Mouse (Mus musculus): ENCODE data around the gene Umad1. TPM values are rescaled to one million over a fixed set of nuclear protein-coding genes. Genes with fewer than 3 reads are reported as not detected.
A peak's percentile ranks its signal among the peaks of the same experiment; 100 is the strongest.

The Umad1 gene
- 10 to 100 TPM; 28.5 to 32.0 TPM for total RNA-seq (2021)

DNA sequence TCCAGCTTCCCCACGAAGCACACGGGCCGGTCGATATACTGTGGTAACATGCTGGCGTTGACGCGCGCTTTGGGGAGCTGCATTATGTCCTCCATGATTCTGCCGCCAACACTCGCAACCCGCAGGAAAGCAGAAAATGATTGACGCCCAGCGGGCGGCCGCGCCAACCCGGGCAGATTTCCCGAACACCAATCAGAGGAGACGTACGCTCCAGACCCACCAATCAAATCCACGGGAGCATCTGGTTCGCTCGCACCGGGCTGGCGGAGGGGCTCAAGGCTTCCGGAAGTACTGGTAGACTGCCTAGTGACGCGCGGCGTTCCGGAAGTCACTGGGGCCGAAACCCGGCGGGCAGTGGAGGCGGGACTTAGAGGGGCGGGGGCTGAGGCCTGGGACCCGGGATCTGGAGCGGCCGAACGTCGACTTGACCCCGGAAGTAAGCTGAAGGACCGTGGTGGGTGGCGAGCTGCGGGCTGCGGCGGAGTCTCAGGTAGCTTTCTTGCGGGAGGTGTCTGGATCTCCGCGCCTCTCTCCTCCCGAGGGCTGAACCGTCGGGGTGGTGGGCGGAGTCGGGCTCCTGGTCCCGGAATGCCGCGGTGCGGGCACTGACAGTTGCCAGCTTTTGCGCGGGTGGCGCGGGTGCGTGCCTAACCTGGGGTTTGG lies at the start of gene Umad1, which contains the start of the genes Rpa3 and Gm45062:
Gene Umad1 (plus strand): TSS at position 285 of the 663 bp plus-strand sequence.
Gene Rpa3 (minus strand): TSS at position 170 of the 663 bp plus-strand sequence.
Gene Gm45062 (plus strand): TSS at position 447 of the 663 bp plus-strand sequence.
- DNase-seq (ENCODE audit: extremely low spot score in 1 of 2, low spot score in 1 of 2): peak; percentile 90 to 92

DNA sequence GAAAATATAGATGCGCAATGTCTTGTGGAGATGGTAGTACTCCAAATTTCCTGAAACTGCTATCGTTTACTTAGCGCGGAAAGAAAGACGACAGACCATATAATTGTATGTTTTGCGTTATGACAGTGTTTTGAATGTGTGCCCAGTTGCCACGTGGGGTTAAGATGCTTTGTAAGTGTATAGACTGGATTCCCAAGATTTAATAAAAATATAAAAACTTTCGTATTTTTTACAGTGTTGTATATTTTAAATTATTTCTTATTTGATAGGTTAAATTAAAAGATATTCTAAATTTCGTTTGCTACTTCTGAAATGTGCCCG lies 49.3 kb upstream of the Umad1 start:
- no peak for DNase-seq (ENCODE audit: extremely low spot score in 1 of 2, low spot score in 1 of 2)

DNA sequence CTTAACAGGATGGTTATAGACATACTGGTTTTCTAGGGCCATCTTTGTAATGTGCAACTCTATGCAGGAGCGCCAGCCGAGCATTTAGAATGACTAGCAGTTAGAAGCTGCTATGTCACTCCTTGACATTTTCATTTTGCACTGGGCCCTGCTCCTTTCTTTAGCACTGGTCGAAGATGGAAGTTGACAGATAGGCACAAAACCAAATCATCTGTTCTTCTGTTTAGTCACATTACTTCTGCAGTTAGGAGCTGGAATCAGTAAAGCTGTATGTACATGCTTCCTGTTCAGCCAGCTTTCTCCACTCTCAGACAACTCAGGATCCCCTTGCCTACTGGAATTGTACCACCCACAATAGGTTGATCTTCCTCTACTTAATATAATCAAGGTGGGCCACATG lies 48.4 kb upstream of the Umad1 start:
- DNase-seq (ENCODE audit: extremely low spot score in 1 of 2, low spot score in 1 of 2): no peak

DNA sequence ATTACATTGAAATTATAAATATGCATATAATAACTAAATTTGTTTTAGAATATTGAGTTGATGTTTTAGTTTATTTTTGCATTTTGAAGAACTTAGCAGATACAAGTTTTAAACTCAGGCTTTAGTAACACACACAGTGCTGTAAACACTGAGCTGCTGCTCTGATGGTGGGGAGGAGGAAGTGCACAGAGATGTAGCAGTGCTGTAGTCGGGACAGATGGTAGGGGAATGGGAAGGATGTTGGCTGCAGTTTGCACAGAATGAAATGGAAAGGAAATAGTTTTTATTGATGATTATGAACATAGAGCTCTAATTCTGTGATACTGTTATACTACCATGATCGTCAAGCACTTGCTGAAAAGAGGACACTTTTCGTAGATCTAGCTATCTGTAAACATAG lies 32.1 kb upstream of the Umad1 start:
- DNase-seq (ENCODE audit: extremely low spot score in 1 of 2, low spot score in 1 of 2): no peak

DNA sequence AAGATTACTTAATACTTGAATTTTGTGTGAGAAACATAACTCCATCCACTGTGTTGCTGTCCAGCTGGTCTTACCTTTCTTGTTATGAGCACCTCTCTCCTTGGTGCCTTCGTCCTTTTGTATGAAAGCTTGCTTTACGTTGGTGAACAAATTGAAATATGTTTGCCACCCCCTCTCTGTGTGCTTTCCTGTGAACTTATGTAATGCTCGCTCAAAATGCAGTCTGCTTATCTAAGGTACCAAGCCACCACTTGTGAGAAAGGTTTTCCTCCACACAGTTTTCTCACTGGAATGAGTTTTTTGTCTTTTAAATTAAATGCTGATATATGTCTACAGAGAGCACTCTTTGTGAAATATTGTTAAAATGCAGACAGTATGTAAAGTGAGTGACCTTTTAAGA lies 30.5 kb upstream of the Umad1 start:
- no peak for DNase-seq (ENCODE audit: extremely low spot score in 1 of 2, low spot score in 1 of 2)

GRCm38 (mm10) chr6:8258316-8258715 lies 772 bp upstream of the Umad1 start:
- no peak for DNase-seq (ENCODE audit: extremely low spot score in 1 of 2, low spot score in 1 of 2)

DNA sequence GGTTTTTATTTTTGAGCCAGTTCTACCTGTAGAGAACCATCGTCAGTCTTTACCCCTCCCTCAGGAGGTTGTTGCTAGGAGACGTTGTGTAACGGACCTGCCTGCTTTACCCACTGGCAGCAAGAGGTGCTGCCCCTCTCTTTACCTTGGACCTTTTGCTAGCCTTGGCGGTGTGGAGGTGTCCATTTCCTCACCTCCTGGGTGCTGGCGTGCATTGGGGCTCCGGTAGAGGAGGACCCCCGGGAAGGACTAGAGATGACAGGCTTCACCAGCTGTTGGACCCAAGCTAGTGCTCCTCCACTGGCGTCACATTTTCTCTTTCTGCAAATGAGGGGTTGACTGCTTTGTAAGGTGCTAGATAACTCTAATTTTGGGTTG lies 568 bp downstream of the Umad1 start:
- DNase-seq (ENCODE audit: extremely low spot score in 1 of 2, low spot score in 1 of 2): no peak

DNA sequence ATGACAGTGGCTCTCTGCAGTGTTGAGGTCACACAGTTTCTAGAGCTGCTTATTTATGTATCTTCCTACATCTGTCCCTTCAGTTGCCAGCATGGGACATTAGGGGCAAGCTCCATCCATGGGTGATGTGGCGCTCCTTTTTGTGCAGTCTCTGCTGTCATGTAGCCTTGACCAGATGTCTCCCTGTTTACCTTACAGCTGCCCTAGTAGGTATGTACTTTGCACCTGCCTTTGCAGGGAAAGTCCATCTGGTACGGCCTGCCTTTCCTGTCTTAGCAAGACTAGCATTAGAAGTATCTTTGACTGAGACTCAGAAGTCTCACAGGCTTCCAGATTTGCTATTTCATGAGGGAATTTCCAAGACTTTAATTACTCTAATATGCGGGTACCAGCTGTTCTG lies 12.0 kb downstream of the Umad1 start:
- DNase-seq (ENCODE audit: extremely low spot score in 1 of 2, low spot score in 1 of 2): no peak

DNA sequence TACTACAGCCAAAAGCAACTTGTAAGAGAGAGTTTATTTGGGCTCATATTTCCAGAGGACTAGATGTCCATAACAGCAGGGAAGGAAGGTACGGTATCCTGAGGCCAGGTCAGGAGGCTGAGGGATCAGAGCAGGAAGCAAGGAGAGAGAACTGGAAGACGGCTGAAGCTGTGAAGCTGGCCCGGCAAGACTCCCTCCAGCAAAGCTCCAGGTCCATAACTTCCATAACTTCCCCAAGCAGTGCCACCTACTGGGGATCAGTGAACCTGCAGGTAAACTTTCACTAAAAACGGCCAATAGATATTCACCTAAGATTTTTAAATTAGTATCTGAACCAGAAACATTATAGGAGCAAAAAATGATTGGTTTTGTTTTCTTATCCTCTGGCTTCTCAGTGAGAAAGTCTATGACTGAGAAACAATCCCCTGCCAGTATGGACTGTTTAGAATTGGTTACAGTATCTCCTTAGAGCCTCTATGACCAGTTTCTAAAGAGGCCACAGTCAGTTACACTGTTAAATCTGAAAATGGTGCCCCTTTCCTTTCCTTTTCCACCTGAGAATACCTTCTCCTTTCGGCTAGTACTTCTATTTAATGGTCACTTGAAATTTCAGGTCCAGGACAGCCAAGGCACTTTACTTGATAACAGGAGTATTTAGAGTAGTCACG lies 15.4 kb downstream of the Umad1 start:
- peak in 1 of 2 experiments; percentile 54 for DNase-seq (ENCODE audit: extremely low spot score in 1 of 2, low spot score in 1 of 2)

DNA sequence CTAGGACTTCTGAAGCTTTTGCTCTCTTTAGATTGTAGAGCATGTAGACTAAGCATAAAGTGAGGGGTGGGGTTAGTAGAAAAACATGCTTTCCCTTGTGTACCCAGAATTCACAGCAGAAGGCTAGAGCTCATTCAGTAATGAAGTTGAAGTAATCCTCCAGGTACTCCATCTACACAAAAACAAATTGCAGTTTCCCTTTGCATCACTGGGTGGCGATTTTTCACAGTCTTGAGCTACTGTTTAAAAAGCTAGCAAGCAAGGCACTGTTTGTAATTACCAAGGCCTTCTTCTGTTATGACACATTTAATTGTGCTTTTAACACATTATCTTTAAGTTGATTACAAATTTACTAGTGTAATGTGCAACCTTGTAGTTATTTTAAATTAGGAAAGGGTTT lies 16.0 kb downstream of the Umad1 start:
- DNase-seq (ENCODE audit: extremely low spot score in 1 of 2, low spot score in 1 of 2): peak in 1 of 2 experiments; percentile 71

DNA sequence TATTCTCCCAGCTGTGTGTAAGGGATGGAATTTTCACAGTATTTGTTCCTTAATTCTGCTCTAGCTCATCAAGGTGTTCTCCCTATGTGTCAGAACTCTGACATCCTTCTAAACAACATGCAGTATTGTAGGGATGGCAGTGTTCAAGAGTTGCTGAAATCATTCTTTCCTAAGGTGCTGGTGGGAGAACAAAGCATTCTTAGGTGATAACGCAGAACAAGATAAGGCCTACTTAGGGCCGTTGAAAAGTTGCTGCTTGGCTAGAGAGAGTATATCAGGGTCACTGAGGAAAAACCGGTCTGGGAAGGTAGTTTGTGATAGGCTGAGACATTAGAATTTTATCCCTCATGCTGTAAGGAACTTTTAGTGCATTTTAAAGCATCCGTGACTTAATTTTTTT lies 17.3 kb downstream of the Umad1 start:
- DNase-seq (ENCODE audit: extremely low spot score in 1 of 2, low spot score in 1 of 2): no peak

DNA sequence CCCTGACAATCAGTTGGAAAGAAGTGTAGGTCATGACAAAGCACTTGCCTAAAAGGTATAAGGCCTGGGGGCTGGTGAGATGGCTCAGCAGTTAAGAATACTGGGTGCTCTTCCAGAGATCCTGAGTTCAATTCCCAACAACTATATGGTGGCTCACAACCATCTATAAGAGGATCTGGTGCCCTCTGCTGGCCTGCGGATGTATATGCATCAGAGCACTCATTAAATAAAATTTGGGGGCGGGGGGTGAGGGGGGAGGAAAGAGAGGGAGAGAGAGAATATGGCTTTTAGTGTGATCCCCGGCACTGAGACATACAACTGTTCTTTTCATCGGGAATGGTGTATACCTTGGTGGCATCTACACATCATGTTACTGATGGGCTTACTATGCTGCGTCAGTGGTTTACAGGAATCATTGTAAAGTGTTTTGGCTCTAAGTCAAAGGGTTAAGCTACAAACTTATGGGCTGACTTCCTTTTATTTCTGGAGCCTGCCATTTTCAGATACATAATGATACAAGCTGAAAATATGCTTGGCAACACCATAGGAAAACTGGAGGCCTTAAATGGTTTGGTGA lies 19.4 kb downstream of the Umad1 start:
- DNase-seq (ENCODE audit: extremely low spot score in 1 of 2, low spot score in 1 of 2): no peak

- DNase-seq (ENCODE audit: extremely low spot score in 1 of 2, low spot score in 1 of 2): no peak
Measured at GRCm38 (mm10) chr6:8283255-8283654, 24.2 kb downstream of the Umad1 start.

DNA sequence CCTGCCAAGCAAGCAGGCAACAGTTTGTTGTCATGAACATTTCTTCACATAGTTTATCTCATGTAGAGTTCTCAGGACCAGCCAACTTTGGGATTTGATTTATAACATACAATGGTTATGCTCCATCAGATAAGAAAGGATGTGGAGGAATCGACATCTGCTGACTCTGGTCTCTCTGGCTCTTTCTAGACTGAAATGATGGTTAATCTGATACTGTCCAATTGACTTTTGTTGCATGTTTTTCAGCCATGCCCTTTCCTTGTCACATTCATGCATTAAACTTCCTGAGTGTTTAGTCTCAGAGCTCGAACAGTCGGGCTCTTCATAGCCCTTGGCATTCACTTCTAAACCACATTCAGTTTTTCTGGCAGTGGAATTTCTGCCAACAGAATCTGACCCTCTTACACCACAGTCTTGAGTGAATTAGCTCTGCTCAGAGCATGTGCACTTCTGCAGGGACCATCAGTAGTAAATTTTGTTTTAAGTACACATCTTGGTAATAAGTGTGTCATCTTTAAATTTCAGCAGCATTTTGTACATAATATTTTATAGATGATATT lies 26.4 kb downstream of the Umad1 start:
- no peak for DNase-seq (ENCODE audit: extremely low spot score in 1 of 2, low spot score in 1 of 2)

DNA sequence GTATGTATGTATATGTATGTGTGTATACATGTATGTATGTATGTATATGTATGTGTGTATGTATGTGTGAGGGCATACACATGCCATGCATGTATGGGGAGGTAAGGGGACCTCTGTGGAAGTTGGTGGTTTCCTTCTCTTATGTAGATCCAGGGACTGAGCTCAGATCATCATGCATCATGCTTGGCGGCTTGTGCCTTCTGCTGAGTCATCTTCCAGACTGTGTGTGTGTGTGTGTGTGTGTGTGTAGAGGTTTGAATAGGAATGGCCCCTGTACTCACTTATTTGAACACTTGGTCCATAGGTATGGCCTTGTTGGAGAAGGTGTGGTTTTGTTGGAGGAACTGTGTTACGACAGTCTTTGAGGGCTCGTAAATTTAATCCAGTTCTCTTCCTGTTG lies 27.1 kb downstream of the Umad1 start:
- DNase-seq (ENCODE audit: extremely low spot score in 1 of 2, low spot score in 1 of 2): no peak

GRCm38 (mm10) chr6:8288755-8289580 lies 29.9 kb downstream of the Umad1 start:
- no peak for DNase-seq (ENCODE audit: extremely low spot score in 1 of 2, low spot score in 1 of 2)

- DNase-seq (ENCODE audit: extremely low spot score in 1 of 2, low spot score in 1 of 2): no peak
Measured at GRCm38 (mm10) chr6:8294048-8294784, 35.1 kb downstream of the Umad1 start.

DNA sequence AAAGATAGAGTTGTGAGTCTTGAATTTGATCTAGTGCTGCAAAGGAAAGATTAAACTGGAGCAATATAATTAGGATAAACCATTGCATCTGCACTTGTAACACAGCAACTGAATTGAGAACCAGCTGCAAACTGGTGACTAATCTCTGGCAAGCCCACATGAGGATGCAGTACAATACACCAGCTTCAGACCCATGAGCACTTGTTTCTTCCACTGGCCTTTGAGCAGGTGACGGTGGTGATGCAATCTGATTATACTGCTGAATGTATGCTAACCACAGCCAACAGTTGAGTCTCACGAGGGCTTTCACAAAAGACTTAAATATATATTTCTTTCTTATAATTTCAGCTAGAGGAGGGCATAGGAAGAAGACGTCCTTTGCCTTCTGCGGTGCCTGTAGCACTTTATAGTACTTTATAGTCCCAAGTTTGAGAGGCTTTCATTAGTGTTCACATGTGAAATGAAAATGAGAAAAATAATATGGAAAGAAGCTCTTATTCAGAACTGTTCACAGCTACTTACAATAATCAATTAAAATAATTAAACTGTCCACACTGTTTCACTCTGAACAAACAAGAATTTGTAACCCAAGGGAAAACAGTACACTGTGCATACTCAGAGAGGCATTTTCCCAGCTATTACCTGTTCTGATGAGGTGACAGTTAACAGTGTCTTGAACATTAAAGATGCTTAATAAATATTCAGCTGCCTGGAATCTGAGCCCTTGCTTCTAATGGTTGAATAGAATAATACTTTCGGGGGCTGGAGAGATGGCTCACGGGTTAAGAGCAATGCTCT lies 40.2 kb downstream of the Umad1 start:
- DNase-seq (ENCODE audit: extremely low spot score in 1 of 2, low spot score in 1 of 2): no peak
